Mouse (Mus musculus) forebrain, embryonic 11.5 days (tissue): ENCODE results near the gene Rbm39. TPM values are rescaled to one million over a fixed set of nuclear protein-coding genes. Genes with fewer than 3 reads are reported as not detected.

Experiments
- ATAC-seq: fragments of 200-750 bp; cut with Nextera tagmentation; replicated peaks from 2 replicates; pipeline ENCODE4 v1.8.0; 2017; ENCODE audit warnings: moderate TSS enrichment; ENCODE audit not compliant: low FRiP score
- DNase-seq: peaks from one replicate; pipeline ENCODE4 v3.0.0-alpha.2; 2017; ENCODE audit warnings: low spot score
- H3K27ac ChIP-seq: fragments of 300-500 bp; sonication (generic); 2 replicates; pipeline ENCODE4 v1.5.1; 2014; ENCODE audit warnings: low read depth, low read length
- H3K27me3 ChIP-seq: fragments of 300-500 bp; sonication (generic); 2 replicates; pipeline ENCODE4 v1.6.1; 2014; ENCODE audit warnings: mild to moderate bottlenecking, low read length, mixed read lengths; ENCODE audit not compliant: control insufficient read depth, insufficient read depth
- H3K36me3 ChIP-seq: fragments of 300-500 bp; sonication (generic); 2 replicates; pipeline ENCODE4 v1.6.1; 2014; ENCODE audit warnings: mild to moderate bottlenecking, low read length, moderate library complexity, mixed read lengths; ENCODE audit not compliant: control insufficient read depth, insufficient read depth
- H3K4me1 ChIP-seq: fragments of 300-500 bp; sonication (generic); replicated peaks from 2 replicates; pipeline ENCODE4 v1.6.1; 2014; ENCODE audit warnings: low read length, mixed read lengths; ENCODE audit not compliant: control insufficient read depth, insufficient read depth
- H3K4me2 ChIP-seq: fragments of 300-500 bp; sonication (generic); 2 replicates; pipeline ENCODE4 v1.6.1; 2014; ENCODE audit warnings: low read depth, mild to moderate bottlenecking, low read length, moderate library complexity, mixed read lengths; ENCODE audit not compliant: severe bottlenecking
- H3K4me3 ChIP-seq: fragments of 300-500 bp; sonication (generic); 2 replicates; pipeline ENCODE4 v1.5.1; 2014; ENCODE audit warnings: low read depth, low read length
- H3K9ac ChIP-seq: fragments of 300-500 bp; sonication (generic); 2 replicates; pipeline ENCODE4 v1.6.1; 2014; ENCODE audit warnings: low read length
- H3K9me3 ChIP-seq: fragments of 300-500 bp; sonication (generic); 2 replicates; pipeline ENCODE4 v1.6.1; 2016; ENCODE audit warnings: low read length, mixed read lengths; ENCODE audit not compliant: control insufficient read depth
- WGBS: fragments of 180-500 bp; shearing (Covaris S2); extraction: QIAGEN DNeasy Blood & Tissue Kit; methylation state at CpG from one replicate; pipeline ENCODE4 v1.1.7; 2014; 5-methylcytosine and 5-hydroxymethylcytosine counted together
- polyA plus RNA-seq: library from polyadenylated mRNA; unstranded; fragments of >200 nt; fragmentation: Nextera tagmentation; extraction: Ambion mirVana; gene quantifications from 2 replicates; pipeline ENCODE4 v1.2.1, GENCODE M21; 2014

Gene Rbm39
- 630 and 681 TPM in 2 replicates for polyA plus RNA-seq

DNA sequence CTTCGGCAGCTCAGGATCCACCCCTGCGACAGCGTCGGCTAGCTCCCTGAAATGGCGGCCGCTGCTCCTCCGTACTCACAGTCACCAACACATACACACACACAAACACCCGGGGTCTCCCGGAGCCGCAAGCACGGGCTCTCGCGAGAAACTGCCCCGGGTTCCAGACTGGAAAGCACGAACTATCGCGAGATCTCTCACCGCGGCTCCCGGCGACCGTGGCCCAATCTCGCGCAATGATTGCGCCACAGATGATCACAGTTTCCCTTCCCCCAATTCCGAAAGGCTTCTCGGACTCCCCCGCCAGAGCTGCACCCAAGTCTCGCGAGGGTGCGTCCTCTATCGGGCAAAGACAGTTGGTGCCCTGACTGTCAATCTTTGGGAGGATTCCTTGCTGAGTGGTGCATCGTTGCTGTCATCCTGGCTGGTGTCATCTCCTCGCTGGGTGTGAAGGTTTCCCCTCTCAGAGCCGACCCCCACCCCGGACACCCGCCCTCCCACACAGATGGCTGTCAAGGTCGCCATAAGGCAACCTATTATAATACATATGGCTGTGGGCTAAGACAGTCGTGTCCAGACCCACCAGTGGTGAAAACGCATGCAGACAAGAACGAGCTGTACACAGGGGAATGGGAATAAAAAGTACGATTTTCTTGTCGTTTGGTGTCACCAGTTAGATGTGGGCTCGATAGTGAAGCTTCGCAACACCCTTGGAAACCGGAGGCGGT is at the start of gene Rbm39:
Gene Rbm39 (minus strand): TSS at position 145 of the 728 bp plus-strand sequence.
- no peaks in the 10 kb centered on the region for H3K27me3 ChIP-seq
- H3K4me1 ChIP-seq: 0 out of 2 replicates have a peak, but pooled peaks cover 11% of the 10 kb centered on the region
- peak within 1 kb of the TSS; percentile 100 for H3K9ac ChIP-seq
- WGBS: 0% methylated on average over 47 of the region's 47 CpGs
- peak; percentile 96 for ATAC-seq
- H3K4me2 ChIP-seq: peak within 1 kb of the TSS; percentile 77
- H3K9me3 ChIP-seq: no peaks in the 10 kb centered on the region
- DNase-seq: peak; percentile 100
- peak within 1 kb of the TSS; percentile 100 for H3K4me3 ChIP-seq
- peak within 1 kb of the TSS; percentile 92 for H3K27ac ChIP-seq
- peaks cover 2% of the 10 kb centered on the region; the same call in 1 of the 2 replicates for H3K36me3 ChIP-seq

DNA sequence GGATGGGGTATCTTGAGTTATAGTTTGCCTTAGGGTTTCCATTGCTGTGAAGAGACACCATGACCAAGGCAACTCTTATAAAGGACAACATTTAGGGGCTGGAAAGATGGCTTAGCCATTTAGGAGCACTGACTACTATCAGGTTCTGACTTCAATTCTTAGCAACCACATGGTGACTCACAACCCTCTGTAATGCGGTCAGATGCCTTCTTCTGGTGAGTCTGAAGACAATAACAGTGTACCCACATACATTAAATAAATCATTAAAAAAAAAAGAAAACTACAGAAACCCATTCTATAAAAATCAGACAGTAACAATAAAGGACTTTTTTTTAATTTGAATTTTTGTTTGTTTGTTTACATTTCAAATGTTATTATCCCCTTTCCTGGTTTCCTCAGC is 49.1 kb upstream of the Rbm39 start:
- Histone ChIP-seq H3K27ac (no peak overlapping the region), H3K4me3 (no peak overlapping the region), H3K4me1 (no peaks in the 10 kb centered on the region), H3K9ac (no peak overlapping the region), H3K4me2 (no peak overlapping the region), H3K36me3 (peaks cover 2% of the 10 kb centered on the region; the same call in 1 of the 2 replicates), H3K27me3 (no peaks in the 10 kb centered on the region), H3K9me3 (no peaks in the 10 kb centered on the region)
- 89% methylated on average over 1 of the region's 1 CpGs for WGBS
- DNase-seq (no peak), ATAC-seq (no peak)

DNA sequence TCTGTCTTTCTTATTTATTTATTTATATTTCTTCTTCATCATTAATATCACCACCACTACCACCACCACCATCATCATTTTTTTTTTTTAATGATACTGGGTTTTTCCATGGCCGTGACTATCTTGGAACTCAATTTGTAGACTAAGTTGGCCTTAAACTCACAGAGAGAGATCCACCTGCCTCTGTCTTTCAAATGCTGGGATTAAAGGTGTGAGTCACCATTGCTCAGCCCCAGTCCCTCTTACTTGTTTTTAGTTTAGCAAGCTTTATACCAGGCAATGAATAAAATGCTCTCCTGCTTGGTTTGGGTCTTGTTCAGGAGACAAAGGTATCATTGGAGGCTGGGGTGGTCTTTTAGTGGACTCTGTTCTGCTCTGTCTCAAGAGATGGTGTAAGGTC is 47.7 kb upstream of the Rbm39 start:
- ATAC-seq: no peak

DNA sequence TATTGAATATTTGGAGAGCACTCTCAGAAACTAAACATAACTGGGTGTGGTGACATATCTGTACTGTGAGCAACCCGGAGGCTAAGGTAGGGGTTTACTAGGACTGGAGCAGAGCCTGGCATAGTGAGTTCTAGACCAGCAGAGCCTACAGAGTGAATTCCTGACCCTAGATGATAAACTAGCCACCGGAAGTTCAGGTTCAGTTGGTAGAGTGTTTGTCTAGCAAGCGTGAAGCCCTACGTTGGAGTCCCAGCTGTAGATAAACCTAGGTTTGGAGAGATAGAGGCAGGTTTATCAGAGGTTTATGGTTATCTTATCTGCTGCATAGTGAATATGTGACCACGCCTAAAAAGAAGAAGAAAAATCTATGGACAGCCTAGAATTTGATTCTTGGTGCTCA is 44.0 kb upstream of the Rbm39 start:
- Histone ChIP-seq H3K4me1 (no peaks in the 10 kb centered on the region), H3K9ac (no peak overlapping the region), H3K4me2 (no peak overlapping the region), H3K9me3 (no peaks in the 10 kb centered on the region), H3K27me3 (no peaks in the 10 kb centered on the region), H3K4me3 (no peak overlapping the region), H3K27ac (no peak overlapping the region), H3K36me3 (peaks cover 2% of the 10 kb centered on the region; the same call in 1 of the 2 replicates)
- 92% methylated on average over 5 of the region's 5 CpGs for WGBS
- no peak for DNase-seq
- no peak for ATAC-seq

More for the DNA sequence above, 47.7 kb upstream of the Rbm39 start:
- Histone ChIP-seq H3K27ac (no peak overlapping the region), H3K36me3 (peaks cover 2% of the 10 kb centered on the region; the same call in 1 of the 2 replicates), H3K9ac (no peak overlapping the region), H3K9me3 (no peaks in the 10 kb centered on the region), H3K27me3 (no peaks in the 10 kb centered on the region), H3K4me1 (no peaks in the 10 kb centered on the region), H3K4me3 (no peak overlapping the region), H3K4me2 (no peak overlapping the region)
- 97% methylated on average over 1 of the region's 1 CpGs for WGBS
- no peak for DNase-seq

DNA sequence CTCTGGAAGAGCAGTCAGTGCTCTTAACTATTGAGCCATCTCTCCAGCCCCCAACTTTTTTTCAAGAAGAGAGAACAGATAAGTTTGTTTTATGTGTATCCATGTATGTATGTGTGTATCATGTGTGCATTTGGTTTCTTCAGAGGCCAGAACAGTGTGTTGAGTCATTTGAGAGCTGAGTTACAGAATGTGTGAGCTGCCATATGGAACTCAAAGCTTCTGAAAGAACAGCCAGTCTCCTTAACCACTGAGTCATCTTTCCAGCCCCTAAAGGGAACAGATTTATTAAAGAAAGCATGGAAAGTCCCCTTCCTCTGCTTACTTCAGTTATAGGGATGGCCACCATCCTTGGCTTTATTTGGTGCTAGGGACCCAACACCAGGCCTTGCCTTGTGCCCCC is 42.1 kb upstream of the Rbm39 start:
- ATAC-seq (no peak), DNase-seq (no peak)
- Histone ChIP-seq H3K9me3 (no peaks in the 10 kb centered on the region), H3K4me2 (no peak overlapping the region), H3K4me1 (no peaks in the 10 kb centered on the region), H3K27me3 (no peaks in the 10 kb centered on the region), H3K9ac (no peak overlapping the region), H3K4me3 (no peak overlapping the region), H3K36me3 (peaks cover 2% of the 10 kb centered on the region; the same call in 1 of the 2 replicates), H3K27ac (no peak overlapping the region)

DNA sequence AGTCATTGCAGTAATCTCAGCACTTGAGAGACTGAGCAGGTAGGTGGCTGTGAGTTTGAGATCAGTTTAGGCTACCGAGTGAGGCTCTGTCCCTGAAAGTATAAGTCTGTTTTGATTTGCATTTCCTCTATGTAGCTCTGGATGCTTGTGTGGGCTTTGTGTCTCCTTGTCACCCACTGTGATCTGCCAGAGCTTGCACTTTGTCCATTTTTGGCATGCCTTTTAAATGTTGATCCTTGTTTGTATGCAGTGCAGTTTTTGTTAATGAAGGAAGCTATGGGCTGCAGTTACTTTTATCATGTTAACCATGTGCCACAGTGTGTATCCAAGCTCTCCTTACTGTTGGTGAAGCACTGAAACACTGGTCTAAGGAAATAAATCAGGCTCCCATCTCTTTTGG is 37.7 kb upstream of the Rbm39 start:
- Histone ChIP-seq H3K9me3 (no peaks in the 10 kb centered on the region), H3K4me2 (no peak overlapping the region), H3K27me3 (no peaks in the 10 kb centered on the region), H3K9ac (no peak overlapping the region), H3K27ac (no peak overlapping the region), H3K4me1 (no peaks in the 10 kb centered on the region), H3K36me3 (0 out of 2 replicates have a peak, but pooled peaks cover 2% of the 10 kb centered on the region), H3K4me3 (no peak overlapping the region)
- 82% methylated on average over 1 of the region's 1 CpGs for WGBS
- DNase-seq (no peak), ATAC-seq (no peak)

DNA sequence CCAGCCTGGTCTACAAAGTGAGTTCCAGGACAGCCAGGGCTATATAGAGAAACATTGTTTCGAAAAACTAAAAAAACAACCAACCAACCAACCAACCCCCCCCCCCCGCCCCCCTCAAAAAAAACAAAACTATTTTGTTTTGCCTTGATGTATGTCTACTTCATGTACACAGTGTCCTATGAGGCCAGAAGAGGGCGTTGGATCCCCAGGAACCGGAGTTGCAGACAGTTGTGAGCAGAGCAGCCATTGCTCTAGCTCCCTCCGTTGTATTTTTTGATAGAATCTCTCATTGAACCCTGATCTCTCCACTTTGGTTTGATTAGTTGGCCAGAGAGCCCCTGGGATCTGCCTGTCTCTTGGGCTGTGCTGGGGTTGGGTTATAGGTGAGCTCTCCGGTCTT is 23.9 kb upstream of the Rbm39 start:
- Histone ChIP-seq H3K27ac (no peak overlapping the region), H3K27me3 (no peaks in the 10 kb centered on the region), H3K9ac (no peak overlapping the region), H3K4me1 (peaks cover 4% of the 10 kb centered on the region; the same call in 1 of the 2 replicates), H3K36me3 (no peaks in the 10 kb centered on the region; the same call in 1 of the 2 replicates), H3K4me3 (no peak overlapping the region), H3K4me2 (no peak overlapping the region), H3K9me3 (no peaks in the 10 kb centered on the region)
- WGBS: 97% methylated on average over 6 of the region's 6 CpGs
- ATAC-seq: no peak
- no peak for DNase-seq

DNA sequence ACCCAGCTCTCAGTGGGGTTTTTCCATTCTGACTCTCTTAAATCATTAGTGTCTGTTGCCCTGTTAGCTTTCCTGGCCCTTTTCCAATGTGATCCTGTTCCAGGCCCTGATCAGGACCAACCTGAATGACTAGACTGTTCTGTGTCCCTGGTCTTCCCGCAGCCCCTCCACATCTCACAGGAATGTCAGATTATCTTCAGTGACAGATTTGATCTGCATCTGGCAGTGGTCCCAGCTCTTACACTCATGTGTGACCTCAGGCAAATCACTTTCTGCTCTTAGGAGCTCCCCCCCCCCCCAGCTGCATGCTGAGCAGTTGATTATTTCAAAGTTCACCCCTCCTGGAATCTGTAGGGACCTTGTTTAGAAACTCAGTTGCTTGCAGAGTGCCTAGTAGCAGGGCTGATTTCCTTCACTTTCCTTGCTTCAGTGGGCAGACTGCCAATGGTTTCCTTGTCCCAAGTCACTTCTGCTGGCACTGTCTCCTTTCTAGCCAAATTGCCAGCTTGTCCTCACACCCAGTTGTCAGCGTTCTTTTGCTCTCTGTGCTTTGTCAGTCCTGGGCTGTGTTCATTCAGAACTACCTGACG is 22.9 kb upstream of the Rbm39 start:
- Histone ChIP-seq H3K27ac (no peak overlapping the region), H3K9ac (no peak overlapping the region), H3K4me1 (peaks cover 4% of the 10 kb centered on the region; the same call in 1 of the 2 replicates), H3K4me3 (no peak overlapping the region), H3K4me2 (no peak overlapping the region), H3K27me3 (no peaks in the 10 kb centered on the region), H3K36me3 (no peaks in the 10 kb centered on the region; the same call in 1 of the 2 replicates), H3K9me3 (no peaks in the 10 kb centered on the region)
- 76% methylated on average over 3 of the region's 3 CpGs for WGBS
- ATAC-seq (no peak), DNase-seq (no peak)
